Mouse (Mus musculus) liver (tissue): Measurements from ENCODE around the gene Zfp1.

Source experiments
- DNase-seq: peaks from one replicate; pipeline ENCODE4 v3.0.0-alpha.2; 2020; ENCODE audit warnings: mixed read lengths

The Zfp1 gene

DNA sequence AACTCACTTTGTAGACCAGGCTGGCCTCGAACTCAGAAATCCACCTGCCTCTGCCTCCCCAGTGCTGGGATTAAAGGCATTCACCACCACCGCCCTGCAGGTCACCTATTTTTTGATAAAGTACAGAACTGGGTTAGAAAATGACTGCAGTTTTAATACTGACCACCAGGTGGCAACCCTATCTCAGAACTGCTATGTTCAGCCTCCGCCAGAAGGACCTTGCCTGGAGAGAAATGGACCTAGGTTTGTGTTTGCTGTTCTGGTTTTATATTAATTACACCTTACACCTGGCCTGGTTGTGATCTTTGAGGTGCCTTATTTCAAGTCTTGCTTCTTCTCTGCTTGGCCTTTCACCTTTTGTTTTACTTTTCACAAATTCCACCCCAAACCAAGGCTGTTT, 34.9 kb downstream of the Zfp1 start:
- DNase-seq, result peak; percentile 52

DNA sequence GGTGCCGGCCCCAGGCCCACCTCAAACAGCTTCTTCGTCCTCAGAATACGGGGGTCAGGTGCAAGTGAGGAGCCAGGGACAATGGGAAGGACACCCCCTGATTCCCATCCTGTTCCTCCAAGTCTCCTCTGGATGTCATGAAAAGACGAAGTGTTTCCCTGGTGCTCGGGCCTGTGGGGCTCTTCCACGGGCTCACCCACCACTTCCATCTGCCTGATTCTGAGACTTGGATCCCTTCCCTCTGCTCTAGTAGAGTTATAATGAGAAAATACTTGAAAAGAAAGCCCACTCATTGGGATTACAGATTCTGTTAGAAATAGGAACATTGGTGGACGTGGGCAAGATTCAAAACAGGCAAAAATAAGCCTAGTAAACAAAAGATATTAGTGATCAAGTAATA, 35.6 kb downstream of the Zfp1 start:
- no peak for DNase-seq

DNA sequence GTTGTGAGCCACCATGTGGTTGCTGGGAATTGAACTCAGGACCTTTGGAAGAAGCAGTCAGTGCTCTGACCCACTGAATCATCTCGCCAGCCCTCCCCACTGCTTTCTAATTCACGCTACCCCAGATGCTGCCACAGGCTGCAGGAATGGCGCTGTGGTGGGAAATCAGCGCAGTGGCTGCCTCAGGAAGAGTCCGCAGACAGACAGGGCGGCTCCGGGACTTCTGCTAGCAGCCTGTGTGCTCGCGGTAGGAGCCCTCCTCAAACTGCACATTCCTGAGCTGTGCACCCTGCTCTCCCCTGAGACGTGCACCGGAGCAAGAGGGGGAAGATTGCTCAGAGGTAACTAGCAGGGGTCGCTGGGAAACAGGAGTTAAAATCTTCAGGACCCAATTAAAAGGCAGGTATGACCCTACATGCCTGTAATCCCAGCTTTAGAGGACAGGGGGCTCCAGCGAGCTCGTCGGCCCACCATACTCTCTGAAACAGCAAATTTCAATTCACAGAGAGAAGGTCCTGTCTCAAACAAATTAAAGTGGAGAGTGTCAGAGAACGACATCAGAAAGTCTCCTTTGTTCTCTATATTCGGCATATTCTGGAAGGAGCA, 37.3 kb downstream of the Zfp1 start:
- no peak for DNase-seq

DNA sequence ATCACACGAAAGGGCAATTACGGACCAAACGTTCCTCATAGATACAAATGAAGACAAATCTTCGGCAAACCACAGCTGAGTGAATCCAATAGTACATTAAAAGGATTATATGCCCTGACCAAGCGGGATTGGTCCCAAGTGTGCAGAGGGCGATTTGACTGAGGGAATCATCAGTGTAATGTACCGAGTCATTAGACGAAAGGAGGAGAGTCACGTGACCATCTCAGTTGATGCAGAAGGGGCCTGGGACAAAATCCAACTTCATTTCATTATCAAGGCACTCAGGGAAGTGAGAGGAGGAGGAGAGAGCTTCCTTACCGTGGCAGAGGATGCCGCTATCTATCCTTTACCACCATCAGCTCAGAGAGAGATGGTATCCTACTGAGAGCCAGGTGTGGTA, 38.0 kb downstream of the Zfp1 start:
- DNase-seq, result no peak

DNA sequence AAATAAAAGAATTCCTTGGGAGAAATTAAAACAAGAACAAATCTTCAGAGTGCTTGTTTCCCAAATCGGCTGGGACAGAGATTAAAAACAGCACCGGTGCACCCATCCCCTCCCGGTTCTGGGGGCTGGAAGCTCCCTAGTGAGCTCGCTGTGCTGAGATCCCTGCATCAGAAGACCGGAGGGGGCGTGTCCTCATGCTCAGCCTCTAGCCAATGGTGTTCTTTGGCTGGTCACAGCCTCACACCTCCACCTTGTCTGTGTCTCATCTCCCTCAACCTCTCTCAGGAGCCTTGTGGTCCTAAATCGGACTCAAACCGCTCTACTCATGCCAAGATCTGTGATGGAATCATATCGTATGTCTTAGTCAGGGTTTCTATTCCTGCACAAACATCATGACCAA, 39.3 kb downstream of the Zfp1 start:
- DNase-seq, result no peak

DNA sequence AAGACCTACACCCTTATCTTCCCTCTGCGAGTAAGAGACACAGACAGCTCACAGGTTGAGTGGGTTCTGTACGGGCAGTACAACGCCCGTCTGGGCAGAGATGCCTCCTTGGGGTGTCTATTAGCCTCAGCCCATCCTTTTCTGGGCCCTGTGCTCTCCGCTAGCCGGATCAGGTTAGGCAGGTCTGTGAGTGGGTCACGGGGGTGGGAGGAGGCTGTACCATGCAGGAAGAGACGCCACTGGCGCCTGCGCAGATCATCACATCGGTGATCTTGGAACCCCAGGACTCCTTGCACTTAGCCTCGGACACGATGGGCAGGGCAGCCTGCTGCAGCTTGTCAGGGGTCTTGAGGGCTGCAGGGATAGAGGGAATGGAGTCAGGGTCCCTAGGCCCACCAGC, 43.7 kb downstream of the Zfp1 start:
- DNase-seq, result no peak

DNA sequence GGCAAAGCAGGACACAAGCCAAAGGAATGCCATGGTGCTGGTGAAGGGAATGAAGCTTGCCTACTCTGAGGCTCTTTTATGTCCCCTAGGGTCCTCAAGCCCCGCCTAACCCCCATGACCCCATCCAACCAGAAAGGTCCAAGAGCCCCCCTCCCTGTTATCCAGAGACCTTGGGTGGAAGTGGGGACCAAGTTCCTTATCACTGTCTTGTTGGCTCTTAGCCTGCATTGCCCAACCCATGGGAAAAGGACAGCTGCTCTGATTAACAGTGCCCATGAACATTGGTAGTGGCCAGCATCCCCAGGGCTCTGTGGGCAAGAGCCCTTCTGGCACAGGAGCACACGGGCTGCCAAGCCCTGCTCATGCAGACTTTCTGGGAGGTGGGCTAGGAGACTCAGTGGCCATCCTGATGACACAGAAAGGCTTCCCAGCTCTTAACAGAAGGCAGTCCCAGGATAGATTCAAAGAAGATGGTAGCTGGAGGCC, 47.8 kb downstream of the Zfp1 start, which contains the start of gene Ctrb1:
Ctrb1 (minus strand) TSS at position 51 of the 486 bp plus-strand sequence.
- no peak for DNase-seq

DNA sequence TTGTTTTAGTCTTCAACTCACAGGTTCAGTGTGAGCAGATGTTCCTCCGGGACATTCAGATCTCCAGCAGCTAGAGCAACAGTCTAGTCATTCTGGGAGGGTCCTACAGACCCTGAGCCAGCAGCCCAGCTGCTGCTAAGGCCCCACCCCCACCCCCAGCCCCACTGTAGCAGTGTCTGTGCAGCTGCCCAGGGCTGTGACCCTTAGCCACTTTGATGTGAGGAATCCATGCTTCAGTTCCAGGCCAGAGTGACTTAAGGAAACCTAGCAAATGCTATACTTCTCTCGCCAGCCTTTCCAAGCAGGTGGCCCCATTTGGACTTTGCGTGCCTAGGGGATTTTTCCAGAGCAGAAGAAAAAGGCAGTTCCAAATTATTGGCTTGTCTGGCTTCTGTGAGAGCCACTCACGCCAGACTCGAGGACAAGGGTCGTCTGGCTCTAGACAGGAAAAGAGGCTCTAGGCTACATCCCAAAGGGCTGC, 50.1 kb downstream of the Zfp1 start:
- no peak for DNase-seq

DNA sequence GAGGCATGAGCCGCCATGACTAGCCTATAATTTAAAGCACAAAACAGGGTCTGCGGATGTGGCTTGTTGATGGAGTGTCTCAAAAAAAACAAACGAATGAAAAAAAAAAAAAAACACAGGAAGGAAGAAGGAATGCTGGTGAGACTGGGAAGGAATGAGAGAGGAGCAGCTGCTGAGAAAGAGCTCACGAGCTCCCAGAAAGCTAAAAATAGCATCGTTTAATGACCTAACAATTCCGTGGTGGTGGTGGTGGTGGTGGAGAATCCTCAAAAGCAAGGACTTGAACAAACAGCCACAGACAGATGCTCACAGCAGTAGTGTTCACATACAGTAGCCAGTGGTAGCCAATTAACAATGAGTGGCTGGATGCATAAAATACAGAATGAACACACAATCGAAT, 52.2 kb downstream of the Zfp1 start:
- no peak for DNase-seq

DNA sequence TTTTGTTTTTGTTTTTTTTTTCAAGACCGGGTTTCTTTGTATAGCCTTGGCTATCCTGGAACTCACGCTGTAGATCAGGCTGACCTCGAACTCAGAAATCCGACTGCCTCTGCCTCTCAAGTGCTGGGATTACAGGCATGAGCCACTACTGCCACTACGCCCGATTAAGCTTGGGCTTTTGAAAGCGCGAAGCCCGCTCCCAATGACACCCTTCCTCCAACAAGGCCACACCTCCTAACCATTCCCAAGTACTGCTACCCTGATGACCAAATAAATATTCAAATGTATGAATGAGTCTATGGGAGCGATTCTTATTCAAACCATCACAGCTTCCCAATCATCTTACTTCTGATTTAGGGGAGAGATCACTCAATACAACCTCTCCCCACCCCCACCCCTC, 54.5 kb downstream of the Zfp1 start:
- no peak for DNase-seq

DNA sequence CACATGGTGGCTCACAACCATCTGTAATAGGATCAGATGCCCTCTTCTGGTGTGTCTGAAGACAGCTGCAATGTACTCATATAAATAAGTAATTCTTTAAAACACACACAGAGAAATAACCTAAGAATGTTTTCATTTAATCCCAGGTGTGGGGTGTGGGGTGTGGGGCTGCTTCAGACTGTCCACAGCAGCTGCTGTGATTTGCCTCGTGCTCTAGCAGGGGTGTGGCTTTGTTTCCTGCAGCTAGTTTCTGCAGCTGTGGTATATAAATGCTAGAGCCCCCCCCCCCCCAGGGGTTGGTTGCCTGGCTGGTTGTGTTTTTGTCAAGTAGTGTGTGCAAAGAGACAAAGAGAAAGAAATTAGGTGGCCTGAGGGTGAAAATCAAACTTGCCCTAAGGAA, 55.8 kb downstream of the Zfp1 start:
- DNase-seq, result no peak

DNA sequence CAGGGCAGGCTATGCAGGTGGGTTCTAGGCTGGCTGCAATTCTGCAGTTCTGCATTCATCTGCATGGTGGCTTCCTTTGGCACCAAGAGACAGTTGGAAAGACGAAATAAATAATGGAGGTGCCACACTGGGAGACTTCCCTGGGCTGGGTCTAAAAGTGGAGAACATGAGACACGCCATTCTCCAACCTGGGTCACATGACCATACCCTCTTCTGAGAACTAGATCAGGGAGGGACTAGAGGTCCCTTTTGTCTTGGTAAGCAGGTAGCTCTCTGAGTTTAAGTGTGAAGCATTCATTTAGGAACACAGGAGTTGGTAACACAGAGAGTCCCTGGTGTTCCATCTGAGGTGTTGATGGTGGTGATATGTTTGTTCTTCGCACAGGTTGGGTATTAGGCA, 57.0 kb downstream of the Zfp1 start:
- no peak for DNase-seq

DNA sequence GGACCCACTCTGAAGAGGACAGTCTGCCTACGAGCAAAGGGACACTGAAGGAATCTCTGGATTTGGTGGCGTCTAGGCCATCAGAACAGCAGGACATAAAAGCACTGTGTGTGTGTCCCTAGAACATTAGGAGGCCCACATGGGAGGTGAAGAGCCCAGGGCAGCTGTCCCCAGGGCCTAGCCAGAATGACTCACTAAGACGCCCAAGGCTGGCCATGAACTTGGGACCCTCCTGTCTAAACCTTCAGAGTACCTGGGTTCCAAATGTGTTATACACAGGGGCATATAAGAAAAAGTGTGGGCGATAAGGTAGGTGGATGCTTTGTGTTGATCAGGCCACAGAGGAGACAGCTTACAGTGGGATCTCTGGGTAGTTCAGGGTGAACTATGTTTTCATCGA, 57.5 kb downstream of the Zfp1 start:
- DNase-seq, result no peak

DNA sequence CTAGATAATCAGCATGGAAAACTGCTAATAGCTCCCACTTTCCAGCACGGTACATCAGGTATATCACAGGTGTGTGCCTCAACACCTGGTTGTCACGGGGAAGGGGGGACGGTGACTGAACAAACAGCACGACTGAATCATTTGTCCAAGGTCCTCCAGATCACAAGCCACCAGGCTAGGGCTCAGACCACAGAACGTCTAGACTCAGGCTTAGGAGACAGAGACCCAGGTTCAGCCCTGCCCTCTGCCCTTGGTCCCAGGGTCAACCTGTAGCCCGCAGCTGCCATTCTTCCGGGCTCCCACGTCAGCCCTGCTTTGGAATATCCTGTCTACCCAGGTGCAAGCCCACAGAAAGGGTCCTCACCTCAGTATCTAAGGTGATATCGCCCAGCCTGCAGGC, 58.2 kb downstream of the Zfp1 start:
- no peak for DNase-seq

DNA sequence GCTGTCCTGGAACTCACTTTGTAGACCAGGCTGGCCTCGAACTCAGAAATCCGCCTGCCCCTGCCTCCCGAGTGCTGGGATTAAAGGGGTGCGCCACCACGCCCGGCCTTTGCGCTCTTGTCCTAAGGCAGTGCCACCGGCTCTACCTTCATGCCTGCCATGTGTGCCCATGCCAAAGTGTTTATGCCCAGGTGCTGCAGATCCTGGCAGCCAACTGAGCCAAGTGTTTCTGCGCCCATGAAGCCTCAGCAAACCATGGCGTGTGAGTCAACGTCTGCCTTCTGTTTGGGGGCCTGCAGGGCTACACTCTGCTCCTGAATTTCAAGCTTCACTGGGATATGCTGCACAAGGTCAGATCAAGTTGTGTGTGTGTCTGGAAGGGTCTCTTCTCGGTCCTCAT, 61.4 kb downstream of the Zfp1 start:
- no peak for DNase-seq

DNA sequence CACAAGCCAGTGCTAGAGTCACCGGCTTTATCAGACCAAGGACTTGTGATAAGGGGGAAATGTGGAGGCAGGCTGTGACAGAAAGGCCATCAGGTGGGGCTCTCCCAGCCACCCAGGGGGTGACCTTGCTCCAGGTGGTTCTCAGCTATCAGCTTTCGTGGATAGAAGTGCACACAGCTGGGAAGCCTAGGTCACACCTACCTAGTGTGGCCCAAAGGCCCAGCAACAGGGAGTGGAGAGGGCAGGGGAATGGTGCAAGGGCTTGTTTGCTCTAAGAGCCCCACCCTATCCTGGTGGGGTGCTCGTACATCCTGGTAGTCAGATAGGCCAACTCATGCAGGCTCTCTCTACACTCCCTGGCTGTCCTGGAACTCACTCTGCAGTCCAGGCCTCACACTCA, 62.0 kb downstream of the Zfp1 start:
- peak; percentile 32 for DNase-seq

DNA sequence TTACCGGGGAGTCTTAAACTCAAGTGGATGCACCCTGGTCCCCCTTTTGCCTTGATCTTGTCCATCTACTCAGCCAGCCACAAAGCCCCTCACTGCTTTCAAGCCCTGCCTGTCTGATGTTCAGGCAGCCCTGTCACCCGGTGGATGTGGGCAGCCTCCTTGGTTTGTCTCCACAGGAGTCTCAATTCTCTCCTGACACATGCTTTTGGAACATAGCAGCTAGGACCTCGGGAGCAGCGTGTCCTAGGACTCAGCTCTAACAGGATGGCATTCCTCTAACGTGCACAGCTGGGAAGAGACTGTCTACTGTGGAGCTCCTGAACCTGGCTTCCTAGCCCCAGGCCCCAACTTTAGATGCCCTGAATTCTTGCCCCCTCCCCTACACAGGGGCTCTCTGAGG, 62.5 kb downstream of the Zfp1 start:
- no peak for DNase-seq

DNA sequence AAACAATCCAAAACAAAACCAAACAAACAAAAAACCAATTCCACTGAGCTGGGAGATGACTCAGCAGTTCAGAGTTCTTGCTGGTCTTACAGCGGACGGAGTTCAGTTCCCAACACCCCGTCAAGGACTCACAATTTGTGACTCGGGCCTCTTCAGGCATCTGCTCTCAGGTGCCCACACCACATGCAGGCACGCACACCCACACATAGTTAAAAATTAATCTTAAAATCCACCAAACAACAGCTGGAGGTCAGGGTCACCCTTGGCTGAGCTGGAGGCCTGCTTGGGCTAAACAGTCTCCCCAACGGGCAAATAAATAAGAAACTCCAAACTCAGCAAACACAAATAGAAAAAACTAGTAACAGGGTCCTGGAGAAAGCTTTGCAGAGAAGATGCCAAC, 65.1 kb downstream of the Zfp1 start:
- DNase-seq, result no peak

DNA sequence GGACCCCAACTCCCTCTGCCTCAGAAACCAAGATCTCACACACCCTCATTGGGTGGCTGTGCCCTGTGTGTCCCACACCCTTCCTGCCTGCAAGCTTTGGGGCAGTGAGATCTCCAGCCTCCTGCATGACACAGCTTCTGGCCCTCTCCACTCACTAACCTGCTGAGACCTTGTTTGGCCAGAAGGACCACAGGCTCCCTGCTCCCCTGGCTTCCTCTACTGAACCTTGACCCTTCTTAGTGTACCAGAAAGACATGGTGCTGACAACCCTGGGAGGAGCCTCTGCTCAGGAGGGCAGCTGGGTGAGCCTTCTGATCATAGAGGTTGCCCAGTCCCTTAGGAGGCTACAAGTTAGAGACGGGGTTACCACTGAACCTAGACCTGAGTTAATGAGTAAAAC, 66.0 kb downstream of the Zfp1 start:
- no peak for DNase-seq

DNA sequence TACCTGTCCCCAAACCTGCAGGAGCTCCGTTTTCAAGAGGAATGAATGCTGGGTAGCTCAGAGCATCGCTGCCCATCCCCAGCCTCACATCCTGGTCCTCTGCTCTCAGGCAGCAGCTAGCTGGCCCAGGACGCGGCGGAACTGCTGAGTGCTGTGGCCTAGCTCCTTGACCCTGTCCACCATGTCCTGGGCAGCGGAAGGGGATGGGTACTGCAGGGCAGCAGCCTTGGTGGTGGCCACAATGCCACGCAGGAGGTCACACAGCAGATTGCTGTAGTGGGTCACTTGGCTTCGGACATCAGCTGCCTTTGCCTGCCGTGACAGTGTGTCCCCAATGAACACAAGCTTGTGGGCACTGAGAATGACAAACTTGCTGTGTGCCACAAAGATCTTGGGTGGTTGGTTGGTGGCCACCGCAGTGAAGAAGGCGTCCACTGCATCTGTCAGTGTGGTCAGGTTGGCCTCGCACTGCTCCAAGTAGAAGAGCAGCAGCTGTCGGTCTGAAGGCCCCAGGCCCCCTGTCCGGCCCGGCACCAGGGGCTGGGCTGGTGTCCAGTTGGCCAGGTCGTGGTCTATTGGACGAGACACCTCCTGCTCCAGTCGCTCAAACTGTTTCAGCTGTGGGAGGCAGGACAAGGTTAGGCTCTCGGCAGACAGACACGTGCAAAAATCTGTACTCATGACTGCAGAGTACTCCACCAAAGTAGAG, 67.7 kb downstream of the Zfp1 start:
- no peak for DNase-seq

DNA sequence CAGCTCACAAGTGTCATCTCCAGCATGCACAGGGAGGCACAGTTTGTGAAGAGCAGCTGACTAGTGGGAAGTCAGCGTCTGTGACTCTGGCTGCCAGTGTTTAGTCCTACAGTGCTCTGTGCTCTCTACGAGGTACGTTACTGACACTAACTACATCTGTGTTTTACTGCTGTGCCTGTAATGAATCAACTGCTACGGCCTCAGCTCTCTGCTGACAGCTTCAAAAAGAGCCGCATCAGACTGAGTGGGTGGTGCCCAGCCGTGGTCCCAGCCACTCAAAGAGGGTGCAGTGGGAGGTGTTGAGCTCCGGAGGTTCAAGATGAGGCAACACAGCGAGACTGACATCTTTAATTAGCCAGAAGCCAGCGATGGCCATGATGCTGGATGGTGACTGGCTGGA, 68.9 kb downstream of the Zfp1 start:
- DNase-seq, result no peak

DNA sequence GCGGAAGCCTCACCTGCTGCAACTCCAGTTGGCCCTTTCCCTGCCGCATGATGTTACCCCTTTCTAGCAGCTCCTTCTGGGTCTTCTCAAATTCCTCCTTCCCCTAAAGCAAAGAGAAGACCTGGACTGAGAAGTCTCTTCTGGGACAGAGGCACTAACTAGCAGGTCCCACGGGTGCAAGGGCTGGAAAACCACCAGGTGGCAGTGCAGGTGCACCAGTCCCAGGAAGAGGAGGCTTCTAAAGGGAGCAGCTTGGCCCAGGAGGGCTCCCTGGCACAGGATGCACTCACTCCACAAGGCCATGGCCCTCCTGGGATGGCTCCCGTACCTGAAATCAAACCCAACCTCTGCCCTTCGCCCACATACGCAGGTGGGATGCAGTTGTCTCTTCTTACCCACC, 69.4 kb downstream of the Zfp1 start:
- DNase-seq, result peak; percentile 58

DNA sequence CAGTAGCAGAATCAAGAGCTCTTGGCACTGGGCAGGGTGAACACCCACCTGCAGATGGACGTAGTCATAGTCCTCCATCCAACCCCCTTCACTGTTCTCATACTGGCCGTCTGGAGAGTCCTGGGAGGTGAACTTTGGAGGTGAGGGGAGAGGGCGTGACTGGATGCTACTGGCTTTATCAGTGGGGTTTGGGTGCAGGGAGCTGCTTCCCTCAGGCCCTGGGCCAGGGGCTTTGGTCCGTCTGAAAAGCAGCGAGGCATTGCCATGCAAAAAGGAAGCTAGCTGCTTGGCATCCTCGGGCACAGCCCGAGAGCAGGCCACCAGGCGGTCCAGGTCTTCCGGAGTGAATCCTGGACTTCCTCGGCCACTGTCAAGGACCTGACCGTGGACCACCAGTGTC, 70.1 kb downstream of the Zfp1 start:
- no peak for DNase-seq

DNA sequence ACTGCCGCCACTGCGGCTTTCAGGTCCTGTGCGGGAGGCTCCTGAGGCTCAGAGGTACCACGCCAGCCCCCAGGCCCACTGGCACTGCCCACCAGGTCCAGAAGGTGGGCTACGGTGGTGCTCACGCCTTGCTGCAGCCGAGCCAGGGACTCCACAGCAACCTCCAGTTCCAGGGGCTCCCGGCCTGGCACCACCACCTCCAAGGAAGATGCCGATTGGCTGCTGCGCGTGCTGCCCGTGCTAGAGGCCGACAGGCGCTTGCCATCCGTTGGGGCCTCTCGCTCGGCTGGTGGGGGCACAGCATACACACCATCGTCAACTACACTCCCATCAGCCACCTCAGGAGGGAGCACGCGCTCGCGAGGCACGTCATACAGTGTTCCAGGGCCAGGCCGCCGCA, 70.6 kb downstream of the Zfp1 start:
- DNase-seq, result no peak

DNA sequence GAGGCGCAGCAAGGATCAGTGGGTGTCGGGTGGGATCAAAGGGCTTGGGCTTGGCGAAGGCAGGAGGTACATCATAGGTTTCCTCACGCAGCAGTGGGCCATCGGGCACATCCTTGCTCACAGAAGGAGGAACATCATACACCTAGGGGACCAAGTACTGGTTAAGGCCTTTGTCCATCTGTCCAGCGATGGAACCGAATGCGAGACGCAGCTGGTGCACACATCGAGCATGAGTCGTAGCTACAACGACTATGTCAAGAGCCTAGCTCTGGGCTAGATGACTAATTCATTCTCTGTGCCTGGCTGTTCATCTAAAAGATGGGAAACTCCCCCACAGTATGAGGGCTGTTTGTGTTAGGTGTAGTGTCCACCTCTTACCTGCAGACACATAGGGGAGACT, 71.1 kb downstream of the Zfp1 start:
- DNase-seq, result no peak
